24 mouse cellular contexts compared by ENCODE assay signal in the genomic region with DNA sequence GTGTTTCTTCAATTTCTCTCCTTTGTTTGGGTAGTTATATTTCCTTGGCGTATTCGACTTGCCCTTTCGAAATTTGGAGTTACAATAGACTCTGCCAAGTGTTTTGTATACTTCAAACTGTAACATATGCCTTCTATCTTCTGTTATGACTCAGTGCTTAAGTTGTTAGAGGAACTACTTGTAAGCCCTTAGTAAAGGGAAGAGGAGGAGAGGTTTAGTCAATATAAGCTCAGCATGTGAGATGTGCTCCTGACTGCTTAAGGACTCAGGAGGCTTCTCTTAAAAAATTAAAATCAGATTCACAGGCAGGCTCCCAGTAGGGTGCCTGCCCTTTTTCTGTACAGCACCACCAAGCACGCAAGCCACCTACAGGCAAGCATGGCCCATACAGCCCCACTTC.
DNase-seq lines count a peak whose midpoint lies in the region; ATAC-seq and TF ChIP-seq lines count a peak whose summit lies in the region.
"Had no signal": no experiment of that assay in that cellular context is flagged by ENCODE, and none has a peak within 500 bp of the region (broad histone marks: within the 10 kb centered on the region; RNA-seq: fewer than 3 reads in every experiment).

No protein-coding gene starts in this region.

- H3K36me3 ChIP-seq in lung, postnatal 0 days (ENCODE audit: insufficient read depth, low read length), result no peaks in the 10 kb centered on the region
- H3K36me3 ChIP-seq: embryonic facial prominence, embryonic 10.5 days; embryonic facial prominence, embryonic 12.5 days; forebrain, embryonic 15.5 days had no signal

- no peaks in the 10 kb centered on the region for H3K27me3 ChIP-seq in lung, postnatal 0 days (replicated peaks; ENCODE audit: insufficient read depth, low read length)
- H3K27me3 ChIP-seq: CH12.LX; embryonic facial prominence, embryonic 12.5 days; forebrain, embryonic 13.5 days; forebrain, embryonic 15.5 days had no signal

- ATAC-seq in lung, postnatal 0 days, result peak; percentile 78
- no peak for ATAC-seq in granulocyte monocyte progenitor cell, adult 5-6 weeks (replicated peaks; ENCODE audit: poor library complexity, severe bottlenecking)
- ATAC-seq: activated CD4-positive, CD25-positive, alpha-beta regulatory T cell, adult 4 months; CD4-positive, CD25-positive, alpha-beta regulatory T cell, adult 4 months; forebrain, embryonic 13.5 days; forebrain, embryonic 15.5 days; forebrain, postnatal 0 days; Patski had no signal

- no peak overlapping the region for H3K4me2 ChIP-seq in lung, postnatal 0 days (replicated peaks; ENCODE audit: low read depth, low read length)
- H3K4me2 ChIP-seq: embryonic facial prominence, embryonic 12.5 days; forebrain, embryonic 13.5 days; forebrain, embryonic 15.5 days had no signal

- 50% methylated on average over 4 of the region's 4 CpGs for WGBS in lung, postnatal 0 days

- H3K9ac ChIP-seq in lung, postnatal 0 days (replicated peaks; ENCODE audit: low read depth), result no peak overlapping the region
- H3K9ac ChIP-seq: embryonic facial prominence, embryonic 12.5 days; forebrain, embryonic 13.5 days; forebrain, embryonic 15.5 days; forebrain, postnatal 0 days had no signal

- no peak overlapping the region for H3K4me3 ChIP-seq in lung, postnatal 0 days (ENCODE audit: low read depth, low read length)
- H3K4me3 ChIP-seq: embryonic facial prominence, embryonic 10.5 days; embryonic facial prominence, embryonic 12.5 days; forebrain, embryonic 13.5 days; forebrain, embryonic 15.5 days had no signal

- H3K4me1 ChIP-seq in lung, postnatal 0 days (ENCODE audit: insufficient read depth, low read depth, low read length), result no peaks in the 10 kb centered on the region
- H3K4me1 ChIP-seq: embryonic facial prominence, embryonic 10.5 days; embryonic facial prominence, embryonic 12.5 days; forebrain, embryonic 13.5 days; forebrain, embryonic 15.5 days had no signal

- DNase-seq in lung, postnatal 0 days (ENCODE audit: low spot score), result peak; percentile 50
- DNase-seq in lung, postnatal 36 days, result no peak
- DNase-seq in 416B (ENCODE audit: low read depth), result peak; percentile 13
- DNase-seq in natural killer cell, adult 2 months (ENCODE audit: low spot score in 2 of 2), result no peak
- DNase-seq: adrenal gland, adult 8-10 months; adrenal gland, postnatal 14 days; adrenal gland, postnatal 36 days; B cell, adult 2 months; cerebellum, adult 11-12 months; cerebellum, adult 2 months; cerebellum, adult 9-10 months; cerebellum, postnatal 10 days; cerebellum, postnatal 25 days; forebrain, postnatal 0 days had no signal

- TF ChIP-seq CTCF in lung, postnatal 0 days (IDR thresholded peaks at IDR 0.05), result no peak

- no peak overlapping the region for H3K27ac ChIP-seq in lung, postnatal 0 days (ENCODE audit: low read length)
- H3K27ac ChIP-seq: embryonic facial prominence, embryonic 10.5 days; embryonic facial prominence, embryonic 12.5 days; forebrain, embryonic 13.5 days; forebrain, embryonic 15.5 days had no signal

- no peaks in the 10 kb centered on the region for H3K9me3 ChIP-seq in lung, postnatal 0 days (ENCODE audit: low read length)
- H3K9me3 ChIP-seq: embryonic facial prominence, embryonic 10.5 days; embryonic facial prominence, embryonic 12.5 days; forebrain, embryonic 13.5 days; forebrain, embryonic 15.5 days; G1E had no signal

- TF ChIP-seq EP300 in lung, postnatal 0 days (IDR thresholded peaks at IDR 0.05), result 0 out of 2 replicates have a peak, but pooled peaks have one; percentile 18

Comparison
In these comparisons a context has a peak if more than half of its experiments do, and no peak if none do; other contexts are left out.
1. DNase-seq: peak in lung, postnatal 0 days (single experiment) and 416B (single experiment); none in lung, postnatal 36 days (single experiment) and natural killer cell, adult 2 months (0 of 2).